Mouse (Mus musculus): ENCODE measurements around the gene Med19. TPM values are rescaled to one million over a fixed set of nuclear protein-coding genes. Genes with fewer than 3 reads are reported as not detected.
A peak's percentile ranks its signal among the peaks of the same experiment; 100 is the strongest.
"Not testable (repeated sequence)": the region's sequence is repeated elsewhere in the genome, so short reads cannot be mapped to it uniquely, and the experiment has no call there.

Gene Med19
- total RNA-seq, 2 experiments from 2014 or later, result 22.7 to 25.9 TPM

GRCm38 (mm10) chr2:84662866-84663265, 15.3 kb upstream of the Med19 start:
- DNase-seq (ENCODE audit: low spot score in 2 of 2), result peak in 1 of 2 experiments; percentile 47

GRCm38 (mm10) chr2:84666081-84666480, 12.1 kb upstream of the Med19 start:
- DNase-seq (ENCODE audit: low spot score in 2 of 2), result no peak

- peak; percentile 28 to 29 for DNase-seq (ENCODE audit: low spot score in 2 of 2)
These were observed 8.2 kb upstream of the Med19 start for GRCm38 (mm10) chr2:84669828-84670568.

GRCm38 (mm10) chr2:84670569-84670933, 7.7 kb upstream of the Med19 start, which contains the start of gene Selenoh:
Gene Selenoh (minus strand): TSS chr2:84670770.
- DNase-seq (ENCODE audit: low spot score in 2 of 2), result peak; percentile 62 to 69

GRCm38 (mm10) chr2:84671535-84671934, 6.7 kb upstream of the Med19 start:
- not testable (repeated sequence) for DNase-seq (ENCODE audit: low spot score in 2 of 2)

- no peak for DNase-seq (ENCODE audit: low spot score in 2 of 2)
These were observed 783 bp upstream of the Med19 start for GRCm38 (mm10) chr2:84677270-84677967.

- DNase-seq (ENCODE audit: low spot score in 2 of 2), result no peak
These were observed 814 bp downstream of the Med19 start, which contains the start of gene Tmx2 for GRCm38 (mm10) chr2:84679016-84679415. Gene Tmx2 (minus strand): TSS chr2:84679140.

- DNase-seq (ENCODE audit: low spot score in 2 of 2), result no peak
These were observed 4.5 kb downstream of the Med19 start for GRCm38 (mm10) chr2:84682605-84683183.

- no peak for DNase-seq (ENCODE audit: low spot score in 2 of 2)
These were observed 10.1 kb downstream of the Med19 start for GRCm38 (mm10) chr2:84688080-84688844.

- DNase-seq (ENCODE audit: low spot score in 2 of 2), result no peak
These were observed 11.8 kb downstream of the Med19 start for GRCm38 (mm10) chr2:84690050-84690449.

- DNase-seq (ENCODE audit: low spot score in 2 of 2), result no peak
These were observed 16.9 kb downstream of the Med19 start for GRCm38 (mm10) chr2:84695007-84695695.

GRCm38 (mm10) chr2:84703497-84703896, 25.3 kb downstream of the Med19 start:
- DNase-seq (ENCODE audit: low spot score in 2 of 2), result no peak

- DNase-seq (ENCODE audit: low spot score in 2 of 2), result no peak
These were observed 26.1 kb downstream of the Med19 start for GRCm38 (mm10) chr2:84704329-84704728.

GRCm38 (mm10) chr2:84705295-84705694, 27.1 kb downstream of the Med19 start:
- DNase-seq (ENCODE audit: low spot score in 2 of 2), result no peak

- DNase-seq (ENCODE audit: low spot score in 2 of 2), result no peak
These were observed 29.3 kb downstream of the Med19 start for GRCm38 (mm10) chr2:84707523-84707922.

- DNase-seq (ENCODE audit: low spot score in 2 of 2), result no peak
These were observed 33.7 kb downstream of the Med19 start for GRCm38 (mm10) chr2:84711898-84712297.

- no peak for DNase-seq (ENCODE audit: low spot score in 2 of 2)
These were observed 36.2 kb downstream of the Med19 start for GRCm38 (mm10) chr2:84714422-84714810.

- DNase-seq (ENCODE audit: low spot score in 2 of 2), result peak; percentile 97 to 99
These were observed 36.8 kb downstream of the Med19 start, which contains the start of gene Zdhhc5 for GRCm38 (mm10) chr2:84714811-84715561. Gene Zdhhc5 (minus strand): TSS chr2:84715180.

GRCm38 (mm10) chr2:84715562-84716361, 37.6 kb downstream of the Med19 start:
- DNase-seq (ENCODE audit: low spot score in 2 of 2), result peak; percentile 51 to 61

All from adrenal gland, adult 18-20 months (tissue).